Mouse (Mus musculus) bone marrow macrophage, adult 2 months (primary cell): ENCODE measurements around the gene Atrip. TPM values are rescaled to one million over a fixed set of nuclear protein-coding genes. Genes with fewer than 3 reads are reported as not detected.
A peak's percentile ranks its signal among the peaks of the same experiment; 100 is the strongest.

Source experiments
- H3K27ac ChIP-seq: 2 replicates; pipeline ENCODE4 v1.5.1; 2012; ENCODE audit warnings: low read depth, low read length; ENCODE audit not compliant: insufficient read depth
- H3K4me1 ChIP-seq: 2 replicates; pipeline ENCODE4 v1.6.1; 2012; ENCODE audit warnings: low read length; ENCODE audit not compliant: control insufficient read depth, insufficient read depth
- H3K4me3 ChIP-seq: 2 replicates; pipeline ENCODE4 v1.5.1; 2012; ENCODE audit warnings: mild to moderate bottlenecking, low read length, moderate library complexity; ENCODE audit not compliant: insufficient read depth
- CTCF ChIP-seq: IDR thresholded peaks from 2 replicates; pipeline ENCODE4 v1.5.1; 2012; ENCODE audit warnings: low read depth, mild to moderate bottlenecking, low read length, moderate library complexity
- POLR2A ChIP-seq: IDR thresholded peaks from 2 replicates; pipeline ENCODE4 v1.6.1; 2012; ENCODE audit warnings: mild to moderate bottlenecking, low read depth, low read length, borderline replicate concordance
- polyA plus RNA-seq: library from polyadenylated mRNA; stranded (reverse); fragments of >200 nt; gene quantifications from 2 replicates; pipeline ENCODE4 v1.2.4, GENCODE M21; 2012; ENCODE audit not compliant: missing spikeins, insufficient read depth, insufficient read length

Gene Atrip
- polyA plus RNA-seq, 1 experiment = 9.9 TPM

DNA sequence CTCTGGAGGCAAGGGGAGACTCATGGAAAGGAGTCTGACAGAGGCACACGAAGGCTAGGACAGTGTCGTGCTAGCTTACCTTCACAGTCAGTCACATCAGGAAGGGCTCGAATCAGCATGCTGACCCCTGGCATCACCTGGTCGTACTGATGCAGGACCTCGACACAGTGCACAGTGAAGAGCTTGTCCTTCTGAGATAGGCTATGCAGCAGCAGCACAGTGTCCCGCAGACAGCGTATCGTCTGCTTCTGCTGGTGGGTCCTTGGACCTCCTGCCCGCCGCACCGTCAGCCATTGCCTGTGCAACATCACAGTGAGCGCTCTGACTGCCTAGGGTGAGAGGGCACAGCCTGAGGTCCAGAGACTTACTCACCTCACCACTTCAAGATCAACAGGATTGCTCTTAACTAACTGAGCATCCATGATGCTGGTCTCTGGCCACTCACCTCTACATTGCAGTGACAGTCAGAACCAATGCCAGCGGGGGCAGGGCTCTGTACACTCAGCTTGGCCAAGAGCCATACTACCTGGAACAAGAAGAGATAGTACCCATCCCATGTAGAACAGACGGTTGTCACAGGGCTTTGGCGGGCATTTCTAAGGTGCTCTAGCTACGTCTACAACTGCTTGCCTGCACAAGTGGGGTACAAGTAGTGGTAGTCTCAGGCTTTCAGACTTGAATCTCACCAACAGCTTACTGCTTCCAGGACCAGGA is 13.6 kb downstream of the Atrip start:
- no peak overlapping the region for H3K27ac ChIP-seq
- no peak for TF ChIP-seq POLR2A
- no peak for TF ChIP-seq CTCF
- H3K4me1 ChIP-seq = peaks cover 27% of the 10 kb centered on the region
- H3K4me3 ChIP-seq = no peak overlapping the region

- Histone ChIP-seq H3K4me1 (peaks cover 32% of the 10 kb centered on the region), H3K4me3 (peak within 1 kb of the TSS; percentile 77), H3K27ac (peak within 1 kb of the TSS; percentile 82)
- peak; percentile 92 for TF ChIP-seq CTCF
- peak; percentile 95 for TF ChIP-seq POLR2A
Observed at GRCm38 (mm10) chr9:109059136-109059903, 14.6 kb downstream of the Atrip start, which contains the start of gene Trex1. Gene Trex1, minus strand, starts transcription at chr9:109059734.

DNA sequence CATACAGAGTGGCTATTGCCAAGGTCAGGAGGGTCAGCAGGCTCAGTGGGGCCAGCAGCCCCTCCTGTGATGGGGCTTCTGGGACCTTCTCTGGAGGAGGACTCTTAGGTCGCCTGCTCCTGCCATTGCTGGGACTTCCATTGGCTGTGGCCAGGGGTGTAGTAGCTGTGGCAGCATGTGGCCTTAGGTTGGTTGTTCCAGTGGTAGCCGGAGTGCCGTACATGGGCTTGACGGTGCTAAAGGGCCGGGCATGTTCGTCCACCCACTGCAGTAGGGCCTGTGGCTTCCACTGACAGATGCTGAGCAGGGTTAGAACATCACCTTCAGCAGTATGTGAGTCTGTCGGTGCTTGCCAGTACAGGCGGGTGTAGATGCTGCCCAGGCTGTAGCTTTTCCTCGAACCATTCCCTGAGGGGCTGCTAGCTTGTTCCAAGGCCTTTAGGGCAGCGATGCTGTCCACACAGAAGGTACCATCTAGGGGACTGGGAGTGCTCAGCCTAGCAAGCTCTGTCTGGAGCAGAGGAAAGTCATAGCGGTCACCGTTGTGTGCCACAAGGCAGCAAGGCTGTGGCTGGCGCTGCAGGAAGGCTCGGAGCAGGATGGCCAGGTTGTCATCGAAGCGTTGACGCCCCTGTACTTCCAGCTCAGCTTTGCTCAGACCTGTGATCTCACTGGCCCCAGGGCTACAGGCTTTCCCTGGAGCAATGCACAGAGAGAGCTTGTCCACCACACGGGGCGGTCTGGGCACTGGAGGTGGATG is 15.7 kb downstream of the Atrip start:
- Histone ChIP-seq H3K4me1 (peaks cover 37% of the 10 kb centered on the region), H3K4me3 (peak overlapping the region; percentile 77), H3K27ac (peak overlapping the region; percentile 79)
- TF ChIP-seq POLR2A (0 out of 2 replicates have a peak, but pooled peaks have one; percentile 16), CTCF (no peak)

GRCm38 (mm10) chr9:109057543-109057942 is 16.4 kb downstream of the Atrip start:
- Histone ChIP-seq H3K4me1 (peaks cover 37% of the 10 kb centered on the region), H3K27ac (peak overlapping the region; percentile 86), H3K4me3 (peak overlapping the region; percentile 77)
- TF ChIP-seq POLR2A = no peak
- TF ChIP-seq CTCF = no peak

DNA sequence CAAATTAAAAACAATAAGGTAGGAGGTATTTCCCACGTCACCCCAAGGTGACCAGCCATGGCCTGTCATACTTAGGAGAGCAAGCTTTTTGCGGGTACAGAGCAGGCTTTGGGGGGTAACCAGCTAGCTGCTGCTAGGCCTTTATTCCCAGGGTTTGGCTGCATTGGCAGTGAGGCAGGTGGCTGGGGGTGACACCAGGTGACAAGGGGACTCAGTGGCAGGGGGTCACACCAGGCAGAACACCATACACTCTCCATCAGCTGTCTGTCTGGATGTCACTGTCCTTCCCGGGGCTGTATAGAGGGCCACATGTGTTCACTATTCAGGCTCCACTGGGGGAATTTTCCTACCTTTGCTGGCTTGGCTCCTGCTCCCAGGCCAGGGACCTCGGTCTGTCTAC is 17.0 kb downstream of the Atrip start:
- Histone ChIP-seq H3K27ac (peak overlapping the region; percentile 86), H3K4me1 (peaks cover 37% of the 10 kb centered on the region), H3K4me3 (peak overlapping the region; percentile 54)
- TF ChIP-seq POLR2A (no peak), CTCF (no peak)

DNA sequence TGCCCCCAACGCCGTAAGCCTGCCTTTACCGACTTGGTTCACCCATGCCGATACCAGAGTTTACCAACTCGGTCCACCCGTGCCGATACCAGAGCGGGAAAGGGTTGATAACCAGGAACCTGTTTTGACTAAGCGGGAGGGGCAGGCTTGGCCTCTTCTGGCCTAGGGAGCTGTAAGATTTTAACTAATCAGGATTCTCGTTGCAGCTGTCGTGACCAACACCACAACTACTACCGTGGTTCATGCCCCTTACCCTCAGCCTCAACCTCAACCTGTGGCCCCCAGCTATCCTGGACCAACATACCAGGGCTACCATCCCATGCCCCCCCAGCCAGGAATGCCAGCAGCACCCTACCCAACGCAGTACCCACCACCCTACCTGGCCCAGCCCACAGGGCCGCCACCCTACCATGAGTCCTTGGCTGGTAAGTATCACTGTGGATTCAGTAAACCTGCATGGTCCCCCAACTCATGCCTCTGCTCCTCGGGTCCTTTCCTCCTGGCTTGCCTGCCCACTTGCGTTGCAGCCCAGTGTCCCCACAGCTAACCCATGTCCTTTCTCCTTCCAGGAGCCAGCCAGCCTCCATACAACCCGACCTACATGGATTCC is 17.7 kb downstream of the Atrip start:
- Histone ChIP-seq H3K27ac (peak overlapping the region; percentile 86), H3K4me1 (peaks cover 37% of the 10 kb centered on the region), H3K4me3 (no peak overlapping the region)
- TF ChIP-seq POLR2A (no peak), CTCF (no peak)

DNA sequence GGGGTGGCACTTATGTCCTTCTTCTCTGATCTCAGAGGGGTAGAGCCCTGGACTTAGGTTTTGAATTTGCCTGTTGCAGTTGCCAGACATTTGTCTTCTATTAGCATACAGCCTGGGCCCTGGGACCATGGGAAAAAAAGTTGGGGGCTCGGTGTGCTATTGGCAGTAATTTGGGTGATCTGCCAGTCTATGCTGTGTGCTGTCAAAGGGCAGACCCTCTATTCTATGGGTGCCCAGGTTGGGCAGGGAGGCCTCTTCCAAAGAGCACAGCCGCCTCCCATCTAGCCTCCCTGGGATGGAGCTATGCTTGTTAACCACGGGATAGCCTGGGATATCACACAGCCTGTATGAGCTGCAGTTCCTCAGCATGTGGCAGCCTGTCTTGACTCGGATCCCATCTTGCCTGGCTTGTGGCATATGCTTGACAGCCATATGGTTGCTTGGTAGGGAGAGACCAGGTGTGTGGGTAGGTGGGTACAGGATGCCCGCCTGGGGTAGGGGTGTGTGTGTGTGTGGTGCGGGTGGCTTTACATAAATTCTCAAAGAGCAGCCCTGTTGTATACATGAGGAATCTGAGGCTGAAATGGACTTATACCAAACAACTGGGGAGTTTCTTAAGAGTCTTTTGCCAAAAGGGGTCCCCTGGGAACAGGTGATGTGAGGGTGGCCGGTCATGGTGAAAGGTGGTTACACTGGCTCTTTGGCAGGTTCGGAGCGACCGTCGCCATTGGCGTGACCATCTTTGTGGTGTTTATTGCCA is 18.5 kb downstream of the Atrip start:
- Histone ChIP-seq H3K4me3 (peak overlapping the region; percentile 50), H3K27ac (peak overlapping the region; percentile 90), H3K4me1 (peaks cover 37% of the 10 kb centered on the region)
- no peak for TF ChIP-seq CTCF
- no peak for TF ChIP-seq POLR2A

GRCm38 (mm10) chr9:109054712-109055111 is 19.2 kb downstream of the Atrip start:
- no peak for TF ChIP-seq CTCF
- no peak for TF ChIP-seq POLR2A
- peak overlapping the region; percentile 90 for H3K27ac ChIP-seq

More at GRCm38 (mm10) chr9:109054712-109055111, 19.2 kb downstream of the Atrip start:
- Histone ChIP-seq H3K4me3 (peak overlapping the region; percentile 50), H3K4me1 (peaks cover 37% of the 10 kb centered on the region)
